Mouse (Mus musculus) gastrocnemius, adult 18-20 months (tissue): ENCODE measurements around the gene D430042O09Rik. TPM values are rescaled to one million over a fixed set of nuclear protein-coding genes. Genes with fewer than 3 reads are reported as not detected.
A peak's percentile ranks its signal among the peaks of the same experiment; 100 is the strongest.

ENCODE experiments used
- DNase-seq: peaks from one replicate; pipeline ENCODE4 v3.0.0; 2021; ENCODE audit warnings: low spot score
- total RNA-seq, 2 experiments: library from RNA; stranded (reverse); gene quantifications; 2 replicates each; pipeline ENCODE4 v1.2.3; 2021

The D430042O09Rik gene
- total RNA-seq, 2 experiments from 2014 or later, result 7.0 to 7.1 TPM

DNA sequence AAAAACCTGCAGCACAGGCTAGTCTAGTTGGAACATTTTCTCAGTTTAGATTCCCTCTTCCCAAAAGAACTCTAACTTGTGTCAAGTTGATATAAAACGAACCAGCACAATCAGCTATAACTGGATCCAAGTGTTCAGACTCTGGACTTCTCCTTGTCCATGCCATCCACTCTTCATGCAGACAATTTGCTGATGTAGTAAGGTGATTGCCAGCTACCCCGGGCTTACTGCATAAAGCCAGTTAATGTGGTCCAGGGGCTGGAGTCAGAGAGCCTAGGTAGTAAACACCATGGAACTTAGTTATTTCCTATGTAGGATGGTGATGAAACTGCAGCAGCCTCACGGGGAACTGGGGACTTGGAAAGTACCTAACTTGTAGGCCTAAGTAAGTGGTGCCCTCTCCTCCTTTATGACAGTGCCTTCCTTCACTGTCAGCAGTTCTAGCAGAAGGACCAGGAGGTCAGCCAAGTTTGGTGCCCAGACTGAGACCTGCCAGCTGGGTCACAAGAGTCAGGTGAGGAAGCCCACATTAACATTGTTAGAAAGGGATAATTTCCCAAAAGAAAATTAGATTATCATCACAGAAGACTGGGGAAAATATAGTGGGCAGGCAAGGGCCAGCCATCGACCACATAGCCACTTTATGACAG, 28.8 kb downstream of the D430042O09Rik start:
- DNase-seq, result no peak

DNA sequence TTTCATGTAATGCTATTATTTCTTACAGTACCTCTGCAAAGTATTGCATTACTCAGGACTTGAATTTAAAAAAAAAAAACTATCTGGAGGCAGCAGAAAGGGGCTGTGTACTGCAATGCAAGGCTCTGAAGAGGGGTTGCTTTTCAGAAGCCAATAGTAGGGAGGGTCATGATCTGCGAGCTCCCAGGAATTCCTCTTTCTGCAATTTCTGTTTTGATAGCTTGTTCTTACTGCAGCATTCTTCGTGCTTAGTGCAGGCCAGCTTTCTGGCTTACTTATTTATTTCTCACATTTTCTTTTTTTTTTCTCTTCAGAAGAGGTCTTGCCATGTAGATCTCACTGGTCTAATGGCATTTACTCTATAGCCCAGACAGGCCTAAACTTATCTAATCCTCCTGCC, 32.8 kb downstream of the D430042O09Rik start:
- DNase-seq, result no peak

DNA sequence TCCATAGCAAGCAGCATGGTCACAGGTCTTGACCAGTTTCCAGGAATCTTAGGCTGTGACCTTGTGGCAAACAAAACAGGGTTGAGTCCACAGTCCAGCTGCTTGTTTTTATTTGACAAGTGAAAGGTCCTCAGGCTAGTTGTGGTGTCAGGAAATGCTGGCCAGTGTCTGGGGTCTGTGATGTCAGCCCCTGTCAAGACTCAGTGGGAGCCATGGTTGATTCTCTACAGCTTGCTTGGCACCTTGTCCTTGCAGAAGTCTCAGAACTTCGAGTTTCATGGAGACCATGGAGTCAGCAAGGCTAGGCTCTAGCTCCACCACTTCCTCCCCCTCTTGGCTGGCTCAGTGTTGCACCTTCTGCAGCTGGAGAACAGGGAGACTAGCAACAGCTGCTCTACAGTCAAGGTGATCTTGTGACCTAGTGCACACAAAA, 33.6 kb downstream of the D430042O09Rik start:
- DNase-seq, result no peak

DNA sequence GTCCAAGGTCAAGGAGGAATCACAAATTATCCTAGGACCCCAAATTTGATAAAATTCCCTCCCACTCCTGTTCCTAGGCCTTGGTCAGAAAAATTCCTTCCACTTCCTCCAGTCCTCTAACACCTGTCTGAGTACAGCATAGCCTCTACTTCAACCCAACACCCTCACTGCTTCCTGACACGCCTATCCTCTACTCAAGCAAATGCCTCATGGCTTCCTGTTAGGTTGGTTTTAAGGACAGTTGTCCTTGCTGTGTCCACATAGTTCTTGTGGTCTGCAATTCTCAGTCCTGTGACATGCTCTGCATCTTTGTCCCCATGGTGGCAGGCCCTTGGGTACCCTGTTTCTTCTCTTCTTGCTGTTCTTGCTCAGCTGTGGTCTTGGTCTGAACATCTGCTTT, 37.1 kb downstream of the D430042O09Rik start:
- no peak for DNase-seq

DNA sequence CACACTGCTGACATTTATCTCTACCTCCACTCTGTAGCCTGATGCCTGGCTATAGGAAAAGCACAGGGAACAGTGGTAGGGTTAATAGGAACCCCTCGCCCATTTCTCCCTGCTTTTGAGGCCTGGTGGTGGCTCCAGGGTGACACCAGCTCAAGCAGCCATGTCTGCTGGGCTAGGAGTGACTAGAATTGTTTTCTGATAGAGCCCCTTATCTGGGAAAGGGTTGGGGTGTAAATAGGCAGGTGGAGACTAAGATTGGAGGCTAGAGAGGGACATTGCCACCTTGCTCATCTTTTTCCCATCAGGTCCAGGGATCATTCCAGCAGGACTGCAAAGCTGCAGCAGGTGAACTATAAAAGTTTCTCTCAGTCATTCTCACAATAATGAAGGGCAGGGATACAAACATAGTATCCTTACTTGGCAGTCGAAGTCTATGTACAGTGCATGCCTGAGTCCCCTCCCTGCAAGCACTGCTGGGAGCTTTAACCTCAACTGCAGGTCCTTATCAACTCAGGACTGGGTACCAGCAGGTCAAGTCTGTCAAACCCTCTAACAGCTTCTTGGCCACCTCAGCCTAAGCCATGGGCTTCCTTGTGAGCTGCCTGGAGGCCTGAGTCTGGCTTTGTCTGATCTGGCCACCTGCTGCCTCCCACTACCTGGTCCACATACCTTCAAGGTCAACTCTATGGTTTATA, 39.1 kb downstream of the D430042O09Rik start:
- no peak for DNase-seq

DNA sequence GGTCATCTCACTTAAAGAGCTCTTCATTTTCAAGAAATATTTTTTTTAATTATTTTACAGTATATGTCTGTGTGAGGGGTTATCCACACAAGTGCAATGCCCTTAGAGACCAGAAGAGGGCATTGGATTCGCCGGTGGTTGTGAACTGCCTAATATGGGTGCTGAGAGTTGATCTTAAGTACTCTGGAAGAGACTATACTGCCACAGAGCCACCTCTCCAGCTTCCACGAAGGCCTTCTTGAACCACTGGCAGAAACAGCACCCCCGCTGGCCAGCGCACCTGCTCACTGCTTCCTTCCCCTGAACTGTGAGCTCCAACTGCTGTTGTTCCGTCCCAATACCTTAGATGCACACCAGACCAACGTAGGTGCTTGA, 39.6 kb downstream of the D430042O09Rik start:
- no peak for DNase-seq

DNA sequence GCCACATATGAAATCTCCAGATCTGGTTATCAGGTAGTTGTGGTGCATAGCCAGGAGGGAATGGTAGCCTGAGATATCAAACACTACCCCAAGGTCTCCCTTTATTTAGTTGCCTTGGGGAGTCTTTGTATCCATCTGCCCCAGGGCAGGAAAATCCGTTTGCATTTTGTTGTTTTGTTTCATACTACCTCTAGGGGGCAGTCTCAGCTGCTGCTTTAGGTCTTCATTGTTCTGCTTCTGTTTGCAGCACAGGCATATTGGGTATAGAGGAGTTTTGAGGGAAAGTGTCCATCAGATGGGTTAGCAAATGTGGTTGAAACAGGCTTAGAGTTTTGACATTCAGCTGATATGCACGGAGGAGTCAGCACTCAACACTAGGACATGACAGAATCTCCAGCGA, 40.5 kb downstream of the D430042O09Rik start:
- no peak for DNase-seq

DNA sequence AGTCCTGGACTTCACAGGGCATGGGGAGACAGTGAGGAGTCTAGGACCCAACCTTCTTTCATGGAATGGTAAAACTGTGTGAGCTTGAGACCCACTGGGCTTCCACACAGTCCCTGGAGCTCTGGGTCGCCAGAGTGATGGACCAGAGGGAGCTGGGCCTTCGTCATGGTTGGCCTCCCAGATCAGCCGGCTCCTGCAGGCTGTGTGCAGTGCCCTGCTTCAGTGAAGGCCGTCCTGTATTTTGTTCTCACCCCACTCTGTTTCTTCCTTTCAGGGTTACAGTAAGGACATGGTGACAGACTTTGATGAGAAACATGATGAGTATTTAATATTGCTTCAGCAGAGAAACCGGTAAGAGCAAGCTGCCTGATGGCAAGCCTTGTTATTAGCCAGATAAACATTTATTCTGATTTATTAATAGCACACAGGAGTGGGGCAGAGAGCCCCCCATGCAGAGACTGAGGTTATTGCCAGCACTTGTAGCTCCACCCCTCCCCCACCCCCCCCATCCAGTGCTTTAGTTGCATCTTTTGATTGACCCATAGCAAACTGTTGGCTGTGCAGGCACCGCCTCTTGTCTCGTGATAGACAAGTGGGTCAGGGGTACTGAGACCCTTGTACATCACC, 45.1 kb downstream of the D430042O09Rik start:
- no peak for DNase-seq

DNA sequence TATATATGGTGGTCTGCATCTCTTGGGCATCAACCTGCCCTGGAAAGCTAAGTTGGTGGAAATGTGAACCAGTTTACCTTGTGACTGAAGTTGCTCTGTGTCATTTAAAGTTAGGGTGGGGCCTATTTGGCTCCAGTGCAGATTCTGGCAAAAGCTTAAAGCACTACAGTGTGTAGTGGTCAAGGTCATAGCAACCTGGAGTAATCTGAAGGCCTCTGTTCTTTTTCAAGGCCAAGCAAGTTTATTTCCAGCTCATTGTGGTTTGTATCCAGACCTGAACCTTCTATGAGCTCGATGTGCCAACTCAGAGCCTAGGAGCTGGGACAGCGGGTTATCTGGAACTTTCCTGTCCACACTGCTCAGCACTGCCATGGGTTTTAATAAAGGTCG, 45.6 kb downstream of the D430042O09Rik start:
- no peak for DNase-seq

DNA sequence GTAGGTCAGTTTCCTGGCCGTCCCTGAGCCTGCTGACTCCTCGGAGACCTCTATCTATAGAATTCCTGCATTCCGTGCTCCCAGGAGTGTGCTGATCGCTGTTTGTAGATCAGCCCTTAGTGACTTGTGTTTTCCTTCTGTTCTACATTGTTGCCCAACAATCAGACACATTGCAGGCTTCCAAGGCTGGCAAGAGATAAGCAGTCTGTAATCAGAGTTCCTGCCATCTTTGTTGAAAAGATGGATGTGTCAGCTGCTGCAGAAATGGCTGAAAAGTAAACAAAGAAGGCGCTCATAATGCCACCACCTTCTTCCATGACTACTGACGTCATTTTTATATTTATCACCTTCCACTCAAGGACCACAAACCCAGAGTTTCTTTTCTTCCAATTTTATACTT, 49.1 kb downstream of the D430042O09Rik start:
- DNase-seq, result no peak

DNA sequence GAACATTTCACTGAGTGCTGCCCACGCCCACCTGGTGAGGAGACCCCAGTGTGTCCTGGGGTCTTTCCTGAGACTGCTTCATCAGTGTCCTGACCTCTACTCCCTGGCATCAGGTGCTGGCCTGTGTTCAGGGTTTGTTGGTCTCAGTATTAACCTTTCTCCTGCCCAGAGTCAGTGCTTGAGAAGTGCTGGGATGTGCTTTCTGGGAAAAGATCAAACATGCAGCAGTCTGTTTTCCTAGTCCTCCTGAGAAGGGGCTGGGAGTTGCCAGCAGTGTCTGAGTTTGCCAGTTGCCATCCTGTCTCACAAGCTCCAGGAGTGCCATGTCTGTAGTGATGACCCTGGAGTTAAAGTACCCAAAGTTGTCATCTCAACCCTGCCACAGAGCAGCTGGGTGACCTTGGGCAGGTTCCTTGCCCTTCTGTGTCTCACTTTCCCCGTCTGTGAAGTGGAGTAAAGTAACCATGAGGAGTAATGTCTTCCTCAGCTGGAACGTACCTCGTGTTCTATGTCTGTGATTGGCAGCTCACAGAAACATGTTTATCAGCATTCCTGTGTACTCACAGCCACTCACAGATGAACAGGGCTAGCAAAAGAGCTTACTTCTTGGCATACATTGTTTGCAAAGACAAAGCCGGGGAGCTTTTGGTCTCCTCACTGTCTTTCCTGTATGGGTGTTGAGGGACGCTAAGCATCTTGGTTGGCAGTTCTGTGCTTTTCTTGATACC, 50.4 kb downstream of the D430042O09Rik start:
- DNase-seq, result no peak

DNA sequence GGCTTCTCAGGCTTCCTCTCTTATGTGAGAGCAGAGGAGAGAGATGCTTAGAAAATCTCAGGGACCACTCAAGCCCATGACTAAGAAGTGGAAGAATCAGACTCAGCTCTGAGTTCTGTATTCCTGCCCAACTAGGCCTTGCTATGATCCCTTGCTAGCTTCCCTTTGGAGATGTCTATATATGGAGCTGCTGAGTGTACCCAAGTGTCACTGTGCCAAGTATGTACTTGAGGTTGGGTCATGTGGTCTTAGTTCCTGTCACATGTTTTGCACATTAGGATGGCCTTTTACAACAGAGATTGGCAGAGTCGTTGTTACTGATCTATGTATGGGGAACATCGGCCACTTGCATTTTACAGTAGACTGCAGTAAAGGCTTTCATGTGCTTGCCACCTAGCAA, 54.6 kb downstream of the D430042O09Rik start:
- DNase-seq, result no peak

DNA sequence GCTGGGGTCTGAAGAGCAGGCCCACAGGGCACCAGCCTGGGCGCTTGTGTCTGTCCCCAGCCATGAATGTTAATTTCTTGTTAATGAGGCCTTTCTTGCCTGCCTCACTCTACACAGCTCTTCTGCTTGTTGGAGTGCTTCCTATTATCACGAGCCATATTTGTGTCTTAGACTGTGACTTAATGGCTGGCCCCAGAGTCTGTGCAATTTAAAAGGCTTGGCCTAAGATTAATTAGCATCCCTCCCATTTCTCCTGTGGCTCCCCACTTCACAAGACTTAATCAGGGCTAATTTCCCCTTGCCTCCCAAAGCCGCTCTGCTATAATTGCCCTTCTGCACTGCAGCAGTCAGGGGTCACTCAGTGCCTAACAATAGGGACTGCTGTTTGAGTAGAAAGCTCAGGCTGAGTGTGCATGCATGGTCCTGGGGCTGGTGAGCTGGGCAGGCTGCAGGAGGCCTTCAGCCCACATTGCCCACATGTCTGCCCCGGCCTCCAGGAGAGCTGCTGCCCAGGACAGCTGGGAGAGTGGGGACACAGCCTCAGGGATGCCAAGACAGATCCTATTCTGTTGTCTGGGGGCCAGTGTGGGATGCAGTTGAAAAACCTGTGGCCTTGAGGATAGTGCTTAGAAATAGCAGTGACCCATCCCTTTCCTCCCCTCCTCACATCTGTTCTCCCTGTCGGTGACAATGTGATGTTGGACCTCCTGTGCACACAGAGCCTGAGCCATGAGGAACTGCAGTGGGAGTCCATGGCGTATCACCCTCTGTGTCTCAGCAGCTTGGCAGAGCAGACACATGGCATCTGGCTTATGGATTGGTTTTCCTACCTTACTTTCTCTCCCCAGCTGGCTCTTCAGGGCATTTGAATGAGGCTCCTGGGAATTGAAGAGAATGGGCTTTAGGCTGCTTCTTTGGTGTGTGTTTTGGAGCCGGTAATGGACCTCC, 55.5 kb downstream of the D430042O09Rik start:
- DNase-seq, result no peak

DNA sequence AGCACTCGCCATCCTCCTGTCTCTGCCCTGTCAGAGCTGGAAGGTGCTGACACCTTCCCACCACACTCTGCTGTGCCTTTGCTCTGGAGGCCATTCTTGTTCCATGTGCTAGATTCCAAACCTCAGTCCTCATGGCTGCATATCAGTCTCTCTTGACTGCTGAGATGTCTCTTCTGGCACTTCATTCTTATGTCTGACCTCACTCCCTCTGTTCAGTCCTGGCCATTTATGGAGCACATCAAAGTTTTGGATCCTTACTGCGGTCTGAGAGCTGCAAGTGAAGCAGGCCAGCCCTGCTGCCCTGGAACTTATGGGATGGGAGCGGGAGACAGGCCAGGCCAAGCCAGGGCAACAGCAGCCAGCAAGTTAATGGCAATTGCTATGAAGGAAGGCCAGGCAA, 56.7 kb downstream of the D430042O09Rik start:
- DNase-seq, result no peak

DNA sequence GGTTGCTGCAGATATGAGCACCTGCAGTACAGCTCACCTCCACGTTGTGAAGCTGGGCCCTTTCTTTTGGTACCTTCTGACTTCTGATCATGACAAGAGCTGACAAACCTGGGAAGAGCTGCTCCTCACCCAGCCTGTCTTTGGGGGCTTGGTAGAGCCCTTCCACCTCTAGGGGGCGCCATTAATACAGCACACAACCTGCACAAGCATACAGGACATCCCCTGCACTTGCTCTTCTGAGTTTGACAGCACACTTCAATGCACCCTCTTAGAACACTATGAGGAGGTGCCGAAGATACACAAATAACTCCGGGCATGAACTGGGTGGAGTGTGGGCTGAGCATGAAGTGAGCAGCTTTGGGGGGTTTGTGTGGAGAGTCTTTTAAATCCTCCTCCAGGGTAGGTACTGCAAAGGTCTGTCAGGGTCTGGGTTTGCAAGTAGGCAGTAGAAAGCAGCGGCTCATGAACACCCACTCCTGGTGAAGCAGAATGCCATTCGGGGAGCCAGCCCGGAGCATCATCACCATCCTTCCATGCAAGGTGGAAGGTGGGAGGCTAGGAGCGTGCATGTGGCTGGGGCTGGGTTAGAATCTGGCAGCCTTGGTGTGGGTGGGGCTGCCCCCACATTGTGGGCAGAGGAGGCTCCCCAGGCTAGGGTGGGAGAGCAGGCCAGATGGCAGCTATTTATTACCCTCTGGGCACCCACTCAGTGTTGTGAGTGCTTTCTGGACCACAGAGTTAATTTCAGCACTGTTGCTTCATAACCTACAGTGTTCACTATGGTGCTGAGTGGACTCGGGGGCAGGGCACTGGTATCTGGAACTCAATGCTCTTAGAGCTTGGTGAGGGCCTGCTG, 59.5 kb downstream of the D430042O09Rik start:
- peak; percentile 56 for DNase-seq

DNA sequence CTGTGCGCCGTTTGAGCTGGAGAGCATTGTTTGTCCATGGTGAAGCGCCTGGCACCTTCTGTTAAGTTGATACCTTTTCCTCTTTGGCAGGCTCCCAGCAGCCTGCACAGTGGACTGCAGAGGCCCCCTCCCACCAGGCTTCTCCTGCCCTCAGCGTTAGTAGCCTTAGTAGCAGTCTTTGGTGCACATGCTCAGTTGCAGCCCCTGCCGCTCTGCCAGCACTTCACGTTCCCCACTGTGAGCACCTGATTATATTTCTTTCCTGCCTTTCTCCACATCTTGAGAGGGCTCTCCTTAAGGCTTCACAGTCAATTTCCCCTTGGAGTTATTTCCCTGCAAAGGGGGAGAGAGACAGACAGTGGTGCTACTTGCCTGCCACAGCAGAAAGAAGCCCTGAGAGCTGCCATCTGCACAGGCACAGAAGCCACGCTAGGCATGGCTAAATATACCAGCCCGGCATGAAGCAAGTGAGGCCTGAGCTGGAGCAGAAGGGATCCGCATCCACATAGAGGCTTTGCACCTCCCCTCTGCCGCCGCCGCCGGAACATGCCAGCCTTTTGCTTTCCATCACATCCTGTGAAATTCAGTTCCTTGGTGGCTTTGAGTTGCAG, 65.4 kb downstream of the D430042O09Rik start:
- no peak for DNase-seq

DNA sequence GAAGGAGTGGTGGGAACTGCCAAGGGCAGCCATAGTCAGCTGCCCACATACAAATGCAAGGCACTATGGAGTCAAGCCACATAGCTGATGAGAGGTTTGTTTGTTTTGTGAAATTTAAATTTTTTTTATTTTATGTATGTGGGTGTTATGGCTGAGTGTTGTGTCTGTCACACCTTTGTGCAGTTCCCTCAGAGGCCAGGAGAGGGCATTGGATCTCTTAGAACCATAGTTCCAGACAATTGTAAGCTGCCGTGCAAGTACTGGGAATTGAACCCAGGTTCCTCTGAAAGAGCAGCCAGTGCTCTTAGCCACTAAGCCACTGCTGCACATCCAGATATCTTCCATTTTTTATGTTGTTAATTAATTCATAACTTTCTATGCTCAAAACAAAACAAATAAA, 75.5 kb downstream of the D430042O09Rik start:
- DNase-seq, result no peak

DNA sequence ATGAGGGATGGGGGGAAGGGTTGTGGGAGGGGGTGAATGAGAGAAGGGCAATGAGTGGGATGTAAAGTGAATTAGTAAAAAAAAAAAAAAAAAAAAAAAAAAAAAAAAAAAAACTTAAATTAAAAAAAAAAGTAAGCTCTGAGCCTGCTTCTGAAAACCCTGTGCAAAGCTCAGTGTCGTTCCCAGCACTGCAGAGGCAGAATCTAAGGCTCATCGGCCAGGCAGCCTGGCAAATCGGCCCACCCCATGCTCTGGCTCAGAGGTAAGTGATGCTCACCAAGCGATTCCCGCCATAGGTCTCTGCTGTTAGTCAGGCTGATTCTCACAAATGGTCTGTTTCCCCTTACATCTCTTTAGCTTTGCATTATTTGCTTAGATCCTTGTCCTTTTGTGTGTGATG, 78.4 kb downstream of the D430042O09Rik start:
- no peak for DNase-seq

DNA sequence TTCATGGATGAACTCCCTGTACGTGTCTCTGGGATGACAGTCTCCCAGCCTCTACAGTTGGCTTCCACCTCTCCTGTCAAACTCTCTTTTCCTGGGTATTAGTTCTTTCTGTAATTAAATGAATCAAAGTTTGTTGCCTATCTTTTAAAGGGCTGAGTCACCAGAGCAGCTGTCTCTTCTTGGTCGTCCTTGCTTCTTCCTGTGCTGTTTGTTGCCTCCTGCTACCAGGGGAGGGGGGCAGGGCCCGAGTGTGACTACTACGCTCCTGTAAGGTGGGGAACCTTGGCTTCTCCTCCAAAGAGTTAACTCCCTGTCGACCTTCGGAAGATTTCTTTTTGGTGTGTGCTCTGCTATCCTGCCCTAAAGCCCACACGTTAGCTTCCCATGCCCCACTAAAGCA, 79.4 kb downstream of the D430042O09Rik start:
- DNase-seq, result no peak

DNA sequence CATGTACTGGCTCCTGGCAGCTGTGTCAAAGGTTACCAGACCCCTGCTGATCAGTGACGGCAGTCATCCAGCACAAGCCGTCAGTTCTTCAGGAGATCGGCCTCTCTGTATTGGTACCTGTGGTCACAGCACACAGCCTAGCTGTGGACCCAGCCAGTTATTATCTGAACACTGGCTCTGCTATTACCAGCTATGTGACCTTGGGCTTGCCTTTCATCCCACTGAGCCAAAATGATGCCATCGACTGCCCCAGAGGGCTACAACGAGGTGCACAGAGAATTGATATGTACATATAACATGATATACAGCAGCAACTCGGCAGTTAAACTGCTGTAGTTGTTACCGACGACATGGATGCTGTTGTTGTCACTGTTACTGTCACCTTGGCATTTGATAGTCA, 82.4 kb downstream of the D430042O09Rik start:
- DNase-seq, result no peak
